Mouse (Mus musculus) heart, adult 2 months (tissue): Measurements from ENCODE around the gene St7.

ENCODE experiments used
- CTCF ChIP-seq: fragments of 200-600 bp; IDR thresholded peaks from 2 replicates; pipeline ENCODE4 v1.8.1; 2022; ENCODE audit warnings: antibody characterized with exemption, mild to moderate bottlenecking, moderate library complexity
- EP300 ChIP-seq: fragments of 200-500 bp; IDR thresholded peaks from 2 replicates; pipeline ENCODE4 v1.6.1; 2011; ENCODE audit warnings: low read depth, low read length, control low read depth; ENCODE audit not compliant: insufficient read depth

GRCm38 (mm10) chr6:17785248-17785647 lies 92.5 kb downstream of the St7 start:
- no peak for TF ChIP-seq CTCF
- TF ChIP-seq EP300 = no peak
